Mouse (Mus musculus) frontal cortex, adult 2 months (tissue): ENCODE data around the gene Frem3. TPM values are rescaled to one million over a fixed set of nuclear protein-coding genes. Genes with fewer than 3 reads are reported as not detected.

Source experiments
- DNase-seq, 2 experiments: peaks; one replicate each; pipeline ENCODE4 v3.0.0; 2022; ENCODE audit warnings: low spot score in 1 of 2; ENCODE audit errors: extremely low spot score in 1 of 2
- polyA plus RNA-seq: library from polyadenylated mRNA; depleted of rRNA; stranded (reverse); fragments of >200 nt; gene quantifications from 2 replicates; pipeline ENCODE4 v1.2.3, GENCODE M21; 2012; rRNA removed

Frem3 gene
- polyA plus RNA-seq = 0.25 and 0.28 TPM in 2 replicates

- DNase-seq = peak in 1 of 2 experiments; percentile 16
These were observed at the start of gene Frem3 for GRCm38 (mm10) chr8:80610549-80611440. TSS of gene Frem3 (plus strand) at chr8:80611080.

GRCm38 (mm10) chr8:80564205-80564839, 46.6 kb upstream of the Frem3 start:
- DNase-seq = no peak

GRCm38 (mm10) chr8:80567471-80567870, 43.4 kb upstream of the Frem3 start:
- DNase-seq = no peak

- DNase-seq = peak in 1 of 2 experiments; percentile 3
These were observed 42.5 kb upstream of the Frem3 start for GRCm38 (mm10) chr8:80568243-80568995.

- no peak for DNase-seq
These were observed 38.3 kb upstream of the Frem3 start for GRCm38 (mm10) chr8:80572417-80573061.

- no peak for DNase-seq
These were observed 33.8 kb upstream of the Frem3 start for GRCm38 (mm10) chr8:80577126-80577525.

- no peak for DNase-seq
These were observed 31.8 kb upstream of the Frem3 start for GRCm38 (mm10) chr8:80579038-80579437.

- DNase-seq = no peak
These were observed 18.3 kb upstream of the Frem3 start for GRCm38 (mm10) chr8:80592626-80593025.

- DNase-seq = no peak
These were observed 10.2 kb upstream of the Frem3 start for GRCm38 (mm10) chr8:80600600-80601170.

GRCm38 (mm10) chr8:80601886-80602285, 9.0 kb upstream of the Frem3 start:
- no peak for DNase-seq

- no peak for DNase-seq
These were observed 3.8 kb upstream of the Frem3 start for GRCm38 (mm10) chr8:80607082-80607481.

- DNase-seq = no peak
These were observed 516 bp downstream of the Frem3 start for GRCm38 (mm10) chr8:80611441-80611751.

GRCm38 (mm10) chr8:80619787-80620186, 8.9 kb downstream of the Frem3 start:
- no peak for DNase-seq

GRCm38 (mm10) chr8:80647394-80647793, 36.5 kb downstream of the Frem3 start:
- no peak for DNase-seq

GRCm38 (mm10) chr8:80657639-80658038, 46.8 kb downstream of the Frem3 start:
- no peak for DNase-seq

- no peak for DNase-seq
These were observed 50.2 kb downstream of the Frem3 start for GRCm38 (mm10) chr8:80661055-80661454.

- no peak for DNase-seq
These were observed 52.6 kb downstream of the Frem3 start for GRCm38 (mm10) chr8:80663476-80663875.

GRCm38 (mm10) chr8:80669277-80669901, 58.5 kb downstream of the Frem3 start:
- DNase-seq = no peak

- no peak for DNase-seq
These were observed 71.7 kb downstream of the Frem3 start for GRCm38 (mm10) chr8:80682594-80682993.

GRCm38 (mm10) chr8:80683756-80684335, 73.0 kb downstream of the Frem3 start:
- DNase-seq = no peak
